ENCODE assay signal across 8 mouse cellular contexts in the genomic region with DNA sequence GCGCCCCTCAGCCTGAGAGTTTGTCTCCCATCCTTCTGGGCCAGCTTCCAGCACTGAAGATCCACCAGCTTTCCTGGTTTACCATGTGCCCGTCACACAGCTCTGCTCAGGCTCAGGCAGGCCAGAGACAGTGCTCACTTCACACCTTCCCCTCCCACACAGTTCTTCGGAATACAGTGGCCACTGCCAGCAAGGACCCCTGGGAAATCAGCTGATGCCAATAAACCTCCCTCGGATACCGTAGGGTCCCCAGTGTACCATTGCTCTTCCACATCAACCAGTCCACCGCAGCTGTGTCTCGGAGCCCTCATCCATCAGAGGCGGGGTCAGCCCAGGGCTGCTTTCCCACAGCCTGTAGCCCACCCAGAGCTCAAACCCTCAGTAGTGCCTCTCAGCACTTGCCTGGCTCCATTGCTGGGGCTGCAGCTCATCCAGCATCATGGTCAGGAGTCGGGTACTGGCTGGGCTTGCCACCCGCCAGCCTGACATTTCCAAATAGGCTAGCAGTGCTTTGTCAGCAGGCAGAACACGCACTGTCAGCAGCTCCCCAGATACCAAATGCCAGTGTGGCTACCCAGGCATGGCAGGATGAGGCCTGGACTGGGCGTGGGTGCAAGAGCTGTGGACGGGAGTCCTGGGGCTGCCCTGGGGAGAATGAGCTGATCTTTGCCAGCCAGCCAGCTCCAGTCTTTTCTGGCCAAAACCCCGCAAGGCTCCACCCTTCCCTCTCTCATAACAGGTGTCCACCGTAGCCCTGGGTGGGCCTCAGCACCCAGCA. TPM values are rescaled to one million over a fixed set of nuclear protein-coding genes. Genes with fewer than 3 reads are reported as not detected.
DNase-seq lines count a peak whose midpoint lies in the region; ATAC-seq and TF ChIP-seq lines count a peak whose summit lies in the region.

No protein-coding gene starts in this region.

- no peak overlapping the region for H3K9ac ChIP-seq in embryonic facial prominence, embryonic 14.5 days (ENCODE audit: low read depth, low read length)

- 70% methylated on average over 15 of the region's 15 CpGs for WGBS in embryonic facial prominence, embryonic 14.5 days

- H3K4me2 ChIP-seq in embryonic facial prominence, embryonic 14.5 days (ENCODE audit: low read depth, low read length): no peak overlapping the region
- peak overlapping the region; percentile 65 for H3K4me2 ChIP-seq in myocyte (ENCODE audit: low read depth)

- no peaks in the 10 kb centered on the region for H3K36me3 ChIP-seq in embryonic facial prominence, embryonic 14.5 days (ENCODE audit: control insufficient read depth, insufficient read depth, low read length)
- H3K36me3 ChIP-seq in myocyte (ENCODE audit: control insufficient read depth, insufficient read depth): no peaks in the 10 kb centered on the region

- no peak for TF ChIP-seq POLR2A in myocyte (IDR thresholded peaks at IDR 0.05; ENCODE audit: insufficient read length, low read depth)

- H3K79me2 ChIP-seq in myocyte (ENCODE audit: control insufficient read depth, insufficient read depth): no peaks in the 10 kb centered on the region

- no peak for TF ChIP-seq CTCF in layer of hippocampus, adult 2 months (conservative IDR thresholded peaks at IDR 0.05)

- H3K9me3 ChIP-seq in embryonic facial prominence, embryonic 14.5 days (ENCODE audit: control insufficient read depth, low read length): no peaks in the 10 kb centered on the region

- DNase-seq in layer of hippocampus, adult 2 months (ENCODE audit: low spot score in 2 of 2): no peak
- no peak for DNase-seq in layer of hippocampus, adult 8-10 months (ENCODE audit: low spot score in 2 of 2)
- DNase-seq in embryonic facial prominence, embryonic 14.5 days (ENCODE audit: low spot score): no peak
- DNase-seq in kidney, adult 18-20 months: peak; percentile 41
- DNase-seq in cerebellum, adult 11 months: no peak
- no peak for DNase-seq in thymus, postnatal 14 days
- DNase-seq in frontal cortex, postnatal 25 days (ENCODE audit: low spot score in 2 of 2): no peak

- H3K4me1 ChIP-seq in embryonic facial prominence, embryonic 14.5 days (ENCODE audit: control insufficient read depth, insufficient read depth, low read length): 0 out of 2 replicates have a peak, but pooled peaks cover 6% of the 10 kb centered on the region

- peak; percentile 27; the same call in 1 of the 2 replicates for ATAC-seq in embryonic facial prominence, embryonic 14.5 days (ENCODE audit: low read depth)

- peak overlapping the region; percentile 82 for H3K27ac ChIP-seq in layer of hippocampus, adult 2 months
- H3K27ac ChIP-seq in embryonic facial prominence, embryonic 14.5 days (replicated peaks; ENCODE audit: low read depth, low read length): 0 out of 2 replicates have a peak overlapping the region, but pooled peaks have one; percentile 44

- H3K4me3 ChIP-seq in layer of hippocampus, adult 2 months: no peak overlapping the region
- no peak overlapping the region for H3K4me3 ChIP-seq in embryonic facial prominence, embryonic 14.5 days (ENCODE audit: low read depth, low read length)
- H3K4me3 ChIP-seq in myocyte: no peak overlapping the region

- H3ac ChIP-seq in myocyte (ENCODE audit: control insufficient read depth, insufficient read length): no peak overlapping the region

- no peaks in the 10 kb centered on the region for H3K27me3 ChIP-seq in embryonic facial prominence, embryonic 14.5 days (replicated peaks; ENCODE audit: control insufficient read depth, insufficient read depth, low read length)
- H3K27me3 ChIP-seq in myocyte (ENCODE audit: control insufficient read depth, insufficient read depth, insufficient read length): no peaks in the 10 kb centered on the region

TF ChIP-seq in myocyte, 11 proteins besides CTCF, POLR2A, EP300 and RAD21:
- TF ChIP-seq MYOG (IDR thresholded peaks at IDR 0.05; ENCODE audit: control insufficient read depth in 1 of 3, insufficient read depth in 1 of 3, insufficient read length in 2 of 3, low read depth in 2 of 3) (peak in 2 of 3 experiments; percentile 13 to 62), MAX (IDR thresholded peaks at IDR 0.05; ENCODE audit: low read depth) (no peak), MYOD1 (IDR thresholded peaks at IDR 0.05; ENCODE audit: control insufficient read depth in 1 of 3, insufficient read length in 2 of 3, low read depth in 2 of 3) (peak in 1 of 3 experiments; percentile 50), TCF12 (IDR thresholded peaks at IDR 0.05; ENCODE audit: insufficient read depth, poor library complexity, severe bottlenecking) (no peak), CEBPB (IDR thresholded peaks at IDR 0.05; ENCODE audit: insufficient read depth, poor library complexity, severe bottlenecking) (no peak), E2F4 (IDR thresholded peaks at IDR 0.05; ENCODE audit: insufficient read depth) (no peak), USF1 (IDR thresholded peaks at IDR 0.05; ENCODE audit: low read depth) (no peak), REST (IDR thresholded peaks at IDR 0.05; ENCODE audit: insufficient read depth, insufficient read length) (no peak)

RNA-seq across cellular contexts. Expression of a gene that starts 23.3 kb away (rescaled TPM):
- not detected for total RNA-seq in layer of hippocampus, adult 2 months (2021)
- not detected for total RNA-seq in layer of hippocampus, adult 8-10 months (2022)
- polyA plus RNA-seq in embryonic facial prominence, embryonic 14.5 days (2014; fragmentation: Nextera tagmentation; extraction: Ambion mirVana): not detected in 2 replicates
- not detected for polyA plus RNA-seq in myocyte (2012; fragmentation: generic; extraction: Trizol)

RNA-seq across cellular contexts. Expression of a gene that starts 40.5 kb away (rescaled TPM):
- 10 to 100 TPM; 72.0 to 84.1 TPM for total RNA-seq in layer of hippocampus, adult 2 months (2021)
- 10 to 100 TPM; 60.7 to 90.9 (median 69.7) TPM for total RNA-seq in layer of hippocampus, adult 8-10 months (2022)
- 23.6 and 25.4 TPM in 2 replicates for polyA plus RNA-seq in embryonic facial prominence, embryonic 14.5 days (2014; fragmentation: Nextera tagmentation; extraction: Ambion mirVana)
- 26.1 TPM for polyA plus RNA-seq in myocyte (2012; fragmentation: generic; extraction: Trizol)

RNA-seq across cellular contexts. Expression of a gene that starts 54.1 kb away (rescaled TPM):
- 10 to 100 TPM; 51.1 to 54.9 TPM for total RNA-seq in layer of hippocampus, adult 2 months (2021)
- total RNA-seq in layer of hippocampus, adult 8-10 months (2022): 10 to 100 TPM; 55.2 to 69.1 (median 57.6) TPM
- 79.1 and 83.5 TPM in 2 replicates for polyA plus RNA-seq in embryonic facial prominence, embryonic 14.5 days (2014; fragmentation: Nextera tagmentation; extraction: Ambion mirVana)
- 47.8 TPM for polyA plus RNA-seq in myocyte (2012; fragmentation: generic; extraction: Trizol)

RNA-seq across cellular contexts. Expression of a gene that starts 54.1 kb away (rescaled TPM):
- total RNA-seq in layer of hippocampus, adult 2 months (2021): 10 to 100 TPM; 93.6 to 98.0 TPM
- 10 to 100 TPM; 70.8 to 97.7 (median 84.0) TPM for total RNA-seq in layer of hippocampus, adult 8-10 months (2022)
- 515 and 520 TPM in 2 replicates for polyA plus RNA-seq in embryonic facial prominence, embryonic 14.5 days (2014; fragmentation: Nextera tagmentation; extraction: Ambion mirVana)
- polyA plus RNA-seq in myocyte (2012; fragmentation: generic; extraction: Trizol): 150 TPM
